Mouse (Mus musculus) thymus, adult 2 months (tissue): ENCODE measurements around the gene Rbbp6.

Source experiments
- CTCF ChIP-seq: fragments of 200-500 bp; IDR thresholded peaks from 2 replicates; pipeline ENCODE4 v1.5.1; 2012; ENCODE audit warnings: mild to moderate bottlenecking, control low read depth, low read length, moderate library complexity, borderline replicate concordance; ENCODE audit not compliant: control insufficient read depth, poor library complexity, insufficient read depth; ENCODE audit errors: extremely low read depth
- POLR2A ChIP-seq: fragments of 200-500 bp; IDR thresholded peaks from 2 replicates; pipeline ENCODE4 v1.6.1; 2012; ENCODE audit warnings: mild to moderate bottlenecking, low read length, control low read depth, moderate library complexity; ENCODE audit not compliant: control insufficient read depth, poor library complexity, insufficient read depth; ENCODE audit errors: extremely low read depth

- TF ChIP-seq CTCF (no peak), POLR2A (no peak)
Observed at GRCm38 (mm10) chr7:123046473-123047091, 81.1 kb downstream of the Rbbp6 start.
